Mouse (Mus musculus) forebrain, embryonic 14.5 days (tissue): ENCODE results near the gene Dlg1. TPM values are rescaled to one million over a fixed set of nuclear protein-coding genes. Genes with fewer than 3 reads are reported as not detected.

Source experiments
- ATAC-seq: fragments of 200-750 bp; cut with Nextera tagmentation; 2 replicates; pipeline ENCODE4 v1.8.0; 2017; ENCODE audit warnings: mild to moderate bottlenecking, moderate library complexity
- DNase-seq: peaks from one replicate; pipeline ENCODE4 v3.0.0-alpha.2; 2015; ENCODE audit warnings: low spot score
- H3K27ac ChIP-seq: fragments of 300-500 bp; sonication (generic); 2 replicates; pipeline ENCODE4 v1.5.1; 2014; ENCODE audit warnings: low read depth, mild to moderate bottlenecking, control low read depth, low read length, moderate library complexity
- H3K27me3 ChIP-seq: fragments of 300-500 bp; sonication (generic); replicated peaks from 2 replicates; pipeline ENCODE4 v1.6.1; 2014; ENCODE audit warnings: low read length, control low read depth, mixed read lengths; ENCODE audit not compliant: control insufficient read depth, insufficient read depth
- H3K36me3 ChIP-seq: fragments of 300-500 bp; sonication (generic); 2 replicates; pipeline ENCODE4 v1.6.1; 2014; ENCODE audit warnings: low read length, control low read depth; ENCODE audit not compliant: control insufficient read depth, insufficient read depth
- H3K4me1 ChIP-seq: fragments of 300-500 bp; sonication (generic); 2 replicates; pipeline ENCODE4 v1.6.1; 2014; ENCODE audit warnings: antibody characterized with exemption, low read length, control low read depth; ENCODE audit not compliant: control insufficient read depth, insufficient read depth
- H3K4me2 ChIP-seq: fragments of 300-500 bp; sonication (generic); 2 replicates; pipeline ENCODE4 v1.6.1; 2014; ENCODE audit warnings: mild to moderate bottlenecking, control low read depth, low read length
- H3K4me3 ChIP-seq: fragments of 300-500 bp; sonication (generic); 2 replicates; pipeline ENCODE4 v1.5.1; 2014; ENCODE audit warnings: low read depth, low read length, control low read depth
- H3K9ac ChIP-seq: fragments of 300-500 bp; sonication (generic); 2 replicates; pipeline ENCODE4 v1.6.1; 2014; ENCODE audit warnings: mild to moderate bottlenecking, low read length, control low read depth, moderate library complexity
- H3K9me3 ChIP-seq: fragments of 300-500 bp; sonication (generic); replicated peaks from 2 replicates; pipeline ENCODE4 v1.6.1; 2016; ENCODE audit warnings: low read length, control low read depth, mixed read lengths; ENCODE audit not compliant: control insufficient read depth
- WGBS: fragments of 180-500 bp; shearing (Covaris S2); extraction: QIAGEN DNeasy Blood & Tissue Kit; methylation state at CpG from one replicate; pipeline ENCODE4 v1.1.7; 2014; 5-methylcytosine and 5-hydroxymethylcytosine counted together
- polyA plus RNA-seq: library from polyadenylated mRNA; unstranded; fragments of >200 nt; fragmentation: Nextera tagmentation; extraction: Ambion mirVana; gene quantifications from 2 replicates; pipeline ENCODE4 v1.2.1, GENCODE M21; 2014

The Dlg1 gene
- polyA plus RNA-seq, 1 experiment from 2014 or later: 14.1 TPM

DNA sequence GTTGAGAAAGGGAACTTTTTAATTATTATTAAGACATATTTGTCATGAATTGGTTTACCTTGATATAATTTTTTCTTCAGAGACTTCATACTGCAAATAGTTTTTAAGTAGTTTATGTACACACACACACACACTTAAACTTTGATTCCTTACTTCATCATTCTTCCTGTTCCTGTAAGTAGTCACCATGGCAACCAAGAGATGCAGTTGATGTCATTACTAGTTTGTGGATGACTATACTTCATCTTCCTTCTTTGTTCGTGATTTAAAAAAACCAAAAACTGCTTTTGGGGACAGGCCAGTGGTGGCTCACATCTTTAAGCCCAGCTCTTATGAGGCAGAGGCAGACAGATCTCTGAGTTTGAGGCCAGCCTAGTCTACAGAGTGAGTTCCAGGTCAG, 94.4 kb downstream of the Dlg1 start:
- H3K9ac ChIP-seq: no peak overlapping the region

DNA sequence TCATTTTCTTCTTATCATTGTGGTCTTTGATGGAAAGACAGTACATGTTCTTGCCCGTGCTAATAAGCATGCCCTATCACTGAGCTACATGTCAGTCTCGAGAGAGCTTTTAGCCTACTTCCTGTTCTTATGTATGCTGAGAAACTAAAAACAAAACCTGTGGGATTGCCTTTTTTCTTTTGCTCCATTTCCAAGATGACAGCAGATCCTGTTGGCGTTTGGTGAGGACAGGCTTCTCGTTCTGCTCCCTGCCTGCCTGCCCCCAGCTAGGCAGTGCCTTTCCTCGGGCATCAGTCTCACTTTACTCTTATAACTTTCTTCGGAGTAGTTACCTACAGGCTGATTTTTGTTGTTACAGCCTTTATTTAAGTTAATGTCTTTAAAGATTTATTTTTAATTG, 96.2 kb downstream of the Dlg1 start:
- Histone ChIP-seq H3K9me3 (no peaks in the 10 kb centered on the region), H3K4me1 (peaks cover 3% of the 10 kb centered on the region; the same call in 1 of the 2 replicates), H3K9ac (no peak overlapping the region), H3K36me3 (no peaks in the 10 kb centered on the region), H3K4me3 (no peak overlapping the region), H3K4me2 (no peak overlapping the region), H3K27ac (no peak overlapping the region), H3K27me3 (no peaks in the 10 kb centered on the region)
- no peak for DNase-seq
- 81% methylated on average over 6 of the region's 6 CpGs for WGBS
- no peak for ATAC-seq

More for the DNA sequence above, 94.4 kb downstream of the Dlg1 start:
- Histone ChIP-seq H3K4me1 (peaks cover 3% of the 10 kb centered on the region; the same call in 1 of the 2 replicates), H3K27me3 (no peaks in the 10 kb centered on the region), H3K27ac (no peak overlapping the region), H3K4me2 (no peak overlapping the region), H3K4me3 (no peak overlapping the region), H3K36me3 (no peaks in the 10 kb centered on the region), H3K9me3 (no peaks in the 10 kb centered on the region)
- ATAC-seq: no peak
- no peak for DNase-seq
- WGBS: 92% methylated on average over 1 of the region's 1 CpGs

DNA sequence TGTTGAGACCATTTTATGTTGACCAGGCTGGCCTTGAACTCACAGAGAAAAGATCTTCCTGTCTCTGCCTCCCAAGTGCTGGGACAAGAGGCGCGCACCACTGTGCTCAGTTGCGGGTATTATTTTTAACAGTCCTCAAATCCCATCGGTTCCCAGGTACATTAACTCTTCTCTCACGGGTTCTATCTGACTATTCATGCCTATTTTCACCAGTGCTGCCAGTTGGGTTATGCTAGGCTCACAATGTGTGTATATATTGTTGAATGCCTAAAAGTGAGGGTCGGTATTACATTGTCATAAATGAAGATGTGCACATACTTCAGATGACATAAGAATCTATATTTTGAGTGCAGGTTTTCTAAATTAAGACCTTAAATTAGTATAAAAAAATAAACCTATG, 103.1 kb downstream of the Dlg1 start:
- Histone ChIP-seq H3K9me3 (no peaks in the 10 kb centered on the region), H3K27me3 (no peaks in the 10 kb centered on the region), H3K9ac (no peak overlapping the region), H3K4me2 (no peak overlapping the region), H3K36me3 (no peaks in the 10 kb centered on the region), H3K27ac (peak overlapping the region; percentile 10; the same call in 1 of the 2 replicates), H3K4me1 (no peaks in the 10 kb centered on the region), H3K4me3 (no peak overlapping the region)
- 89% methylated on average over 6 of the region's 6 CpGs for WGBS
- DNase-seq: no peak
- peak; percentile 44 for ATAC-seq

DNA sequence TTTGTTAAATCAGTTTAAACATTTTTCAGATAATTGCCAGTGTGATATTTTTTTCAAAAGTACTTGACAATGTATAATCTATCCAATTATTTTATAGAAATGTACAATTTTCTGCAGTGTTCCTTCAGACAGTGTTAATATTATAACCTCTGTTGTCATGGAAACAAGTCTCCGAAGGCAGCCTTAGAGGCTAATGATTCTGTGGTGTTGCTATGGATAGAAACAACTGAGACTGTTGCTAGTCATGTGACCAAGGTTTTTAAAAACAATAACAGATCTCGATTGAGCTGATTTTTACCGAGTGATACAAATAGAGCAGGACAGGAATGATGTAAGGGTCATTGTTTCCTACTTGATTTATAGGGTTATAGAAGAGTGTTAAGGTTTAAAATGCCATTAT, 103.5 kb downstream of the Dlg1 start:
- Histone ChIP-seq H3K27me3 (no peaks in the 10 kb centered on the region), H3K4me2 (no peak overlapping the region), H3K36me3 (no peaks in the 10 kb centered on the region), H3K4me1 (no peaks in the 10 kb centered on the region), H3K9me3 (no peaks in the 10 kb centered on the region), H3K9ac (no peak overlapping the region), H3K4me3 (no peak overlapping the region), H3K27ac (no peak overlapping the region)
- WGBS: 33% methylated on average over 3 of the region's 3 CpGs
- peak; percentile 90 for DNase-seq
- ATAC-seq: peak; percentile 87

- WGBS: 85% methylated on average over 10 of the region's 10 CpGs
Observed at GRCm38 (mm10) chr16:31775924-31776323, 112.7 kb downstream of the Dlg1 start.

DNA sequence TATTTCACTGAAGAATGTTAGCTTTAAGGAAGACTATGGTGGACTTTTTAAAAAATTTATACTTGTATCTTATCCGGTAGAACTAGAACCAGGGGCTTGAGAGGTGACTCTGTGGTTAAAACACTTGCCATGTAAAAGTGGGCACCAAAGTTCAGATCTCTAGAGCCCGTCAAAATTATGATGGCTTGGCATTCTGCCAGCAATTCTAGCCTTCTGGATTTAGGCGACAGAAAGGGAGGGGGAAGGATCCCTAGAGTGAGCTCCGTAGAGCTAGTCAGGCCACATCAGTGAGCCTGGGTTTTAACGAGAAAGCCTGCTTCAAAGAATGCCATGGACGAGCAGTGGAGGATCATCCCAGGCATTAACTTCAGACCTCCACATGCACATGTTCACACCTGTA, 117.8 kb downstream of the Dlg1 start:
- 49% methylated on average over 6 of the region's 6 CpGs for WGBS
- Histone ChIP-seq H3K36me3 (no peaks in the 10 kb centered on the region), H3K27me3 (no peaks in the 10 kb centered on the region), H3K4me3 (no peak overlapping the region), H3K4me1 (no peaks in the 10 kb centered on the region), H3K9ac (no peak overlapping the region), H3K4me2 (no peak overlapping the region), H3K27ac (no peak overlapping the region), H3K9me3 (no peaks in the 10 kb centered on the region)
- ATAC-seq: no peak
- peak; percentile 22 for DNase-seq

More at GRCm38 (mm10) chr16:31775924-31776323, 112.7 kb downstream of the Dlg1 start:
- Histone ChIP-seq H3K4me2 (no peak overlapping the region), H3K27me3 (no peaks in the 10 kb centered on the region), H3K4me1 (no peaks in the 10 kb centered on the region), H3K27ac (0 out of 2 replicates have a peak overlapping the region, but pooled peaks have one; percentile 5), H3K9ac (no peak overlapping the region), H3K36me3 (no peaks in the 10 kb centered on the region), H3K4me3 (no peak overlapping the region), H3K9me3 (no peaks in the 10 kb centered on the region)
- ATAC-seq (no peak), DNase-seq (peak; percentile 36)

DNA sequence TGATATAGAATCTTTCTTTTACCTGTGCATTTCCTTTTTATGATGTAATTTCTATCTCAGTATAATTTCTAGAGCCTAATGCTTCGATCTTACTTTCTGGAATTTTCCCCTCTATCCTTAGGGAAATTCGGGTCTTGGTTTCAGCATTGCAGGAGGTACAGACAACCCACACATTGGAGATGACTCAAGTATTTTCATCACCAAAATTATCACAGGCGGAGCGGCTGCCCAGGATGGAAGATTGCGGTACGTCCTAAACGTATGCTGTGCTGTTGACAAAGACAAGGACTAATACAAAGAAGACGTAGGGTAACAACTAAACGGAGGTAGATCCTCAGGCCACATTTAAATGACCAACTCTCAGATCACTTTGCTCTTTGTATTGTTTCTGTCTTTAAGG, 126.8 kb downstream of the Dlg1 start:
- Histone ChIP-seq H3K4me1 (no peaks in the 10 kb centered on the region), H3K4me2 (no peak overlapping the region), H3K9me3 (no peaks in the 10 kb centered on the region), H3K27ac (no peak overlapping the region), H3K36me3 (peaks cover 17% of the 10 kb centered on the region; the same call in 1 of the 2 replicates), H3K9ac (no peak overlapping the region), H3K4me3 (no peak overlapping the region), H3K27me3 (no peaks in the 10 kb centered on the region)
- DNase-seq (no peak), ATAC-seq (no peak)
- WGBS: 91% methylated on average over 9 of the region's 9 CpGs

GRCm38 (mm10) chr16:31803644-31804043, 140.4 kb downstream of the Dlg1 start:
- 90% methylated on average over 3 of the region's 3 CpGs for WGBS
- Histone ChIP-seq H3K4me2 (no peak overlapping the region), H3K9me3 (no peaks in the 10 kb centered on the region), H3K4me3 (no peak overlapping the region), H3K4me1 (no peaks in the 10 kb centered on the region), H3K27me3 (no peaks in the 10 kb centered on the region), H3K36me3 (peaks cover 39% of the 10 kb centered on the region), H3K9ac (no peak overlapping the region), H3K27ac (no peak overlapping the region)
- ATAC-seq: no peak
- DNase-seq: no peak

GRCm38 (mm10) chr16:31826049-31826448, 162.8 kb downstream of the Dlg1 start:
- H3K9ac ChIP-seq: no peak overlapping the region
- no peaks in the 10 kb centered on the region for H3K27me3 ChIP-seq
- no peaks in the 10 kb centered on the region for H3K9me3 ChIP-seq
- DNase-seq (peak; percentile 11), ATAC-seq (no peak)
- H3K4me1 ChIP-seq: 0 out of 2 replicates have a peak, but pooled peaks cover 3% of the 10 kb centered on the region
- no peak overlapping the region for H3K4me2 ChIP-seq
- WGBS: 20% methylated on average over 4 of the region's 4 CpGs
- no peak overlapping the region for H3K4me3 ChIP-seq
- no peak overlapping the region for H3K27ac ChIP-seq
- peaks cover 6% of the 10 kb centered on the region; the same call in 1 of the 2 replicates for H3K36me3 ChIP-seq
